Mouse (Mus musculus) c-Kit-negative CD71-positive TER-119-positive erythroid progenitor cells, embryonic 14.5 days (primary cell): ENCODE results near the gene Tmc4.

Experiments used
- DNase-seq: peaks from one replicate; pipeline ENCODE4 v3.0.0-alpha.2; 2013; ENCODE audit warnings: low read depth, low spot score

Tmc4 gene

DNA sequence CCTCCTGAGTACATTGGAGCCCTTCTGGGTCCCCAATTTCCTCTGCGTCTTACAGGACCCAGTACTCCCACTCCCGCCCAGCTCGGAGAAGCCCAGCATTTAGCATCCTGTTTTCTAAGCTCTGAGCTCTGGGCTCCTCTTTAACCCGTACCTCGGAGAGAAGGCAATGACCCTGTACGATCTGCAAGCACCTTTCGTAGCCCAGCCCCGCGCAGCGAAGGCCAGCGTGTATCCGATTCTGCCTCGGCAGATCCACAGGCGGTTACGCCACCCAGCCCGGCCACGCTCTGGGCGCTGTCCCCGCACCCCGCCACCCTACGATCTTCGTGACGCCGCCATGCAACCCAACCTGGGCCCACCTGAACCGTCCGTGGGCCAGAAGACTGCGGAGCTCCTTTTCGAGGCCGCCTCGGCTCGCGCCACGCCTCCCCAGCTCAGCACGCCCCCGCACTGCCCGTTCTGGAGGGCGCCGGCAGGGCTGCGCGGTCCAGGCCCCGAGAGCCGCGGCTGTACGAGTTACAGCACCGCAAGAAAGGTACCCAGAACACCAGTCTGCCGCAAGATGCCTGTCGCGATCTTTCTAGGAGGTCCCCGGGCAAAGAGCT lies 15.1 kb upstream of the Tmc4 start, which contains the start of gene Tsen34:
Tsen34 (plus strand) TSS at position 482 of the 605 bp plus-strand sequence.
- no peak for DNase-seq

DNA sequence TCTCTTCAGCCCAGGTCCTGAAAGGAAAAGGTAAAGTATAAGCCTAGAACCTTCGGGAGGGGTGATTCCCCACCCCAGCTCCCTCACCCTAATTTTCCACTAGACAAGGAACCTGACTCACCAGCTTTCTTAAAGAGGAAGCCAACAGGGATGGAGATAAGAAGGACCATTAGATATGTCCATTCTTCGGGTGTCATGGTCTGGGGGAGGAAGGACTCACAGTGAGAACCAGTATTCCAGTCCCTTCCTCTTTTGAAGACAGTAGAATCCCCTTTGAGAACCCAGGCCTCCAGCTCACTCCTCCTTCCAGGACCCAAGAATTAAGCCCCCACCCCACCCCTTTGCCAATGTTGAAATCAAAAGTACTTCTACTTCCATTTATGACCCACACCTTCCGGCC lies 14.6 kb upstream of the Tmc4 start:
- DNase-seq = no peak

DNA sequence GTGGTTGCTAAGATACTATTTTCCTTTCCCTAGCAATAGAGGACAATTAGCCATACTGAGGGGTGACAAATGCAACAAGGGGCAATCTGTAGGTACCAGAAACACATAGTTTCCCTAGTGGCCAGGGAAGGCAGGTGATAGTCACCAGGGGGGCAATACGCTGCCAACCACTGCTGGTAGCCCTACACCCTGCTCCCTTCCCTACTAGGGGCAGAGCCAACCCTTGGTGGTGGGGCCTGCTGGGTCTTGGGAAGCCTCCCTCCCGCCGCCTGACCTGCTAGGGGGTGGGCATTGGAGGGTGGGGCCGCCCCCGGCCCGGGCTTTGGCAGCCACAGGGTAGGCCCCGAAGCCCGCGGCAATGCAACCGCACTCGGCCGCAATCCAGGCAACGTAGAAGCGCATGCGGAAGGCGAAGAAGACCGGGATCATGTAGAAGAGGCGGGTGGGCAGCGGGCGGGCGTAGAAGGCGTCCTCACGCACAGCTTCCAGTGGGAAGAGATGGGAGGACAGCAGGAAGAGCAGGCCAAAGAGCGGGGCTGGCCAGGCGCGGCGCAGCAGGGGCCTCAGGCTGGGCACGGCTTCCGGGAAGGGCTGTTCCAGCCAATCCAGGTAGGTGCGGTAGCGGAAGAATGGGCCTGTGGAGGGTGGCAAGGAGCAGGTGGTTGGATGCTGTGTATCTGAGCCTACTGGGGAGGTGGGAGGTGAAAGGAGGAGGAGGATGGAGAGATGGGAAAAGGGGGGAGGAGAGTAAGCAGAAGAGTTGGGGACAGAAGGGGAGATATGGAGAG lies 8.2 kb upstream of the Tmc4 start:
- DNase-seq = no peak

DNA sequence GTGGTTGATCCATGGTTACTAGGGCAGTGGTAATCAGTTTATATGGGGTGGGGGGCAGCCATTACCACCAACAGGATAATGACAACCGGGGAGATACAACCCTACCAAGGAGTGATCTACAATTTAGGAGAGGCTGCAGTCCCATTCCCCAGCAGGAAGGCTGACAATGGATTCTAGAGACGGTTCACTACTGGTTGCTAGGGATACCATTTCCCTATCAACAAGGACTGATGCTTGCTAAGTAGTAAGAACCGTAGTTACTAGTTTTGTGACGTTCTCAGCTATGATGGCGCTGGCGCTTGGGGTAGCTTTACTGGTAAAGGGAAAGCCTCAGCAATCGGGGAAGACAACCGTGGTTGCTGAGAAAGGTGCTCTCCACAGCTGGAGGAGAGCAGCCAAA lies 7.3 kb upstream of the Tmc4 start:
- no peak for DNase-seq

DNA sequence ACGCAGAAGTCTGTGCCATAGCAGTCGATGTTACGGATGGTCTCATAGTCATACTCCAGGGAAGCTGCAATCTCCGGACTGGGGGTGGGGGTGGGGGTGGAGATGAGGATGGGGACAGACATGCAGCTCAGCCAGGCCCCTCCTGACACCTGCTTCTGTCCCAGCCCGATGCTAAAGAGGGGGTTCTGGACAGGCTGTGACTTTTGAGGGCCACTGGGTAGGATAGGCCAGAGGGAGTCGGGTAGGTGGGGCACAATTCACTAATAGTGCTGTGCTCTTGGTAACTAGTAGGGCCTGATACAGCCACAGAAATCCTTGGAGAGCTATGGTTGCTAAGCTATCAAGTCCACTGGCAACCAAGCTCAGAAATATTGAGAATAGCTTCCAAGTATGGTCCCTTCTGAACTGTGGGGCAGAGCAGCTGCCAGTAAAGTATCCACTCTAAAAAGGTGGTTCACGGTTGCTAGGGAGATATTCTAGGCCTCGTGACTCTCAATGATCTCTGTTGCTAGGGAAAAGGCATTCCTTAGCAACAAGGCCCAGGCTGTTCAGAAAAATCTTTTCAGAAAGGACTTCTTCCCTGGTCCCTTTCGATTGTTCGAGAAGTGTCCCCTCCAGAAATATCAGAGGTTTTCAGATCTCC lies 6.7 kb upstream of the Tmc4 start:
- no peak for DNase-seq

DNA sequence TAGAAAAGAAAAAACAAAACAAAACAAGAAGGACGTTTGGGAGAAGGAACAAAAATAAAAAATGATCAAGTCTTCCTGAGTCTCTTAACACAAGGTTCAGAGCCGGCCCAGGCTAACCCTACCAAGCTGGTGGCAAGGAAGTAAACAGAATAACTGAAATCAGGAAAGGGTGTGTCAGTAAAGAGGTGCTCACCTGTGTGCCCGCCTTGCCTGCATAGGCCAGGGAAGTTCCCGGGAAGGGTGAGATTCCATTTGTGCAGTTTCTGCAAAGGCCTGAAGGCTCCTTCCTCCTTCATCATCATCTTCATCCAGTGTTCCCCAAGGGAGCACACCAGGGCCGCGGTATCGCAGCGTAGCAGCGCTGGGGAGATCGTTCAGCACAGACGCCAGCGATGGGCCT lies 982 bp downstream of the Tmc4 start:
- no peak for DNase-seq

DNA sequence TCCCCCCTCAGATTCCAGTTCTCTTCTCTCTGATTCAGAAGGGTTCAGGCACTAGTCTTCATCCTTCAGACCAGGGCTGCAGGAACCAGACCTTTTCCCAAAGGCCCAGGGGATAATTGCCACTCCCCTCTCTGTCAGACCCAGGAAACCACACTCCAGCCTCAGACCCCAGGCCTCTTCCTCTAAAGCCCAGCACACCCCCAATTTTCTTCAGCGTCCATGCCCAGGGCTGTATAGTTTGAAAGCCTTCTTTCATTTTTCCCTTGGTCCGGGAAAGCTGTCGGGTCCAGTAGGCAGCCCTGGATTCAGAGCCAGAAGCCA lies 2.2 kb downstream of the Tmc4 start:
- no peak for DNase-seq

DNA sequence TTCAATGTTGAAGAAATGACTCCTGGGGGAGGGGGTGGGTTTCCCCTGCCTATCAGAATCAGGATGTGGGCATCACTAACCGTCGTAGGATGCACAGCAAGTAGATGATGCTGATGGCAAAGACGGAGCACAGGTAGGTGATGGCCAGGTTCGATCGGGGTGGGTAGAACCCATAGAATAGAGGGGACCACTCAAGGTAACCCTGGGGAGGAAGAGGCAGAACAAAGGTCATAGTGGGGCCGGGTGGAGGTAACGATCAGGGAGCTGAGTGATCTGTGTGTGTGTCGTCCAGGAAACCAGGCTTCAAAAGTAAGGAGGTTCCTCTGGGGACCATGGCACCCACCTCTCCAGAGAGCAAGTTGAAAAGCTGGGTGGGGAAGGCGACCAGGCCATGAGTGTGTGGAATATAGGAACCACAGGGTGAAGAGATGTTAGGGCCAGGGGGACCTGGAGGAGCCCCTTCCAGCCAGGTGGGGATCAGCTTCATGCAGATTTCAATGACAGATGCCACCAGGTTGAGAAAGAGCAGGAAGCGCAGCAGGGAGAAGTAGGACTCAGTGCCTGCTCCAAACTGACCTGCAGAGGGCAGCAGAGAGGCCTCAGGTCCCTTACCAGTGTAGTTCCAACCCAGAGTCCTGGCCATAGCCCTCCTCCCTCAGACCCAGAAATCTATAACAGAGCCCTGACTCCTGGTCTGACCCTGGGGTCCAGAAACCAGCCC lies 2.7 kb downstream of the Tmc4 start:
- DNase-seq = peak; percentile 64

DNA sequence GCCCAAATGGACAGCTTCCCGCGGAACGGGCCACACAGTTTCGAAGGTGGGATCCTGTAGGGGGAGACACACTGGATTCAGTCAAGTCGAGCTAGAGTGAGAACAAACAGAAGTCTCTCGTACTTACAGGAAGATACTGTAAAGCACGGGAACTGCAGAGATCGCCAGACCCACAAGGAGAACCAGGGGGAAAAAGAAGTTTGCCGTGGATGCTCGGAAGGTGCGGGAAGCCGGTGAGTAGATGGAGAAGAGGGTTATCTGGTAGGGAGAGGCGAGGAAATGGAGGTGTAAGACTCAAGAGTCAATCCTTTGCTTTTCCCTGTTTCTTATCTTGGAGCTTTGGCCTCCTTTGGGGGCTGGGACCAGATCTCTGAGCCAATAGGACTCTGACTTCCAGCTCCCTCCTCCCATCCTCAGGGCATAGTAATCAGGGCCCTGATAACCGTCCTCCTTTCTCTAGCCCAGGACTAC lies 10.4 kb downstream of the Tmc4 start:
- DNase-seq = peak; percentile 56

DNA sequence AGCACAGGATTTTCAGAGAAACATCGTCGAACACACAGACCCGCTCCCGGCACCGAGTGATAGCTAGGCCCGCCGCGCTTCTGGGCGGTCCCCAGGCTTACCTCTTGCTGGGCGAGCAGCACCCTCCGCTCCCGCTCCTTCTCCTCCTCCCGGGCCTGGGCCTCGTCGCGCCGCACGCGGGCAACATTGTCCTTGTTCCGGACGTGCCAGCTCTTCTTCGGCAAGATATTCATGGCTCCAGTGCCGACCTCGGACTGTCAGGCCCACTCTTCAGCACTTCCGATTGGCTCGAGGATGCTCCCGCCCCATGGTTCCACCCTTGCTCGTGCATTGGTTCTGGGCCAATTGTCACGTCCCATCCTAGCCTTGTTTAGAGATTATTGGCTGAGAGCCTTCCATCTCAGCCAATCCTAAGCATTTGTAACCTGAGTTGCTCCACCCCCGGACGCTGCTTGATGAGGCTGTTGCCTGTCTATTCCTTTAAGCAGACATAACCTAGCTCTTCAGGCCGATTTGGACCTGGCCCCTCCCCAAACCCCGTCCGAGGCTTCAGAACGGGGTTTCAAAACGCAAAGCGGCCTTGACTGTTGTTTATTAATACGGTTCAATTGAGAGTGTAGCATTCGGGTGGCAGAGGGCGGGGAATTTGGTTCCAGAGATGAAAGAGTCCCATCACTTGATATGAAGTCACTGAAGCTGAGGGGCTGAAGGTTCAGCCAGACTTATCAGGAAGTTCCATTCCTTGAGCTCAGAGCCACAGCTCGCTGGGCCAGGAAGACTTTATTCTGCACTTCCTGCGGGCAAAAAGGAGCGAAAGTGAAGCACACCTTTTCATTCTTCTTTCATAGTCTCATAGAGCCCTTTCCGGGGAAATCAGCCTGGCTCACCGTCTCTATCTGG lies 11.9 kb downstream of the Tmc4 start, which contains the start of gene Leng1:
Leng1 (minus strand) TSS at position 626 of the 900 bp plus-strand sequence.
- DNase-seq = peak; percentile 95

DNA sequence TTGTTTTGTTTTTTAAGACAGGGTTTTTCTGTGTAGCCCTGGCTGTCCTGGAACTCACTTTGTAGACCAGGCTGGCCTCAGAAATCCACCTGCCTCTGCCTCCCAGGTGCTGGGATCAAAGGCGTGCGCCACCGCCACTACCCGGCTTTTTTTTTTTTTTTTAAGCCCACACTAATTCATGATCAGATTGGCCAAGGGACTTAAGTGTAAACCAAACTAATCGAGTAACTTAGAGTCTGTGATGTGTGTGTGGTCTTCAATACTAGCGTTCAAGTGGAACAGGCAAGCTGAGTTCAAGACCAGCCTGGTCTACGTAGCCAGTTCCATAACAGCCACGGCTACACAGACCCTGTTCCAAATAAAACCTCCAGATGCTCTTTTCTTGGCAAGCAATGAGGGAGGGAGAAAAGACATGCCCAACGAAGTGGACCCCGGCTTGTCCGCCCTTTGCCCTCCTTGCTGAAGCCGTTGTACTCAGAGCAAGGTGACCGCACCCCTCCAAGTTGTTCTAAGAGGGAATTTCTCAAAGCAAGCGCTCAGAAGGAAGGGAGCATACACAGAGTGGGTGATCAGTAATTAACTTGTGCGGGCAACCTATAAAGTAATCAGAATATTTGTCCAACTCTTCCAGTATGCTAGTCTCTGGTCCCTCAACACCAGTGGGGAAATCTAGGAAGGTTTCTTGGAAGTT lies 12.7 kb downstream of the Tmc4 start:
- DNase-seq = no peak

DNA sequence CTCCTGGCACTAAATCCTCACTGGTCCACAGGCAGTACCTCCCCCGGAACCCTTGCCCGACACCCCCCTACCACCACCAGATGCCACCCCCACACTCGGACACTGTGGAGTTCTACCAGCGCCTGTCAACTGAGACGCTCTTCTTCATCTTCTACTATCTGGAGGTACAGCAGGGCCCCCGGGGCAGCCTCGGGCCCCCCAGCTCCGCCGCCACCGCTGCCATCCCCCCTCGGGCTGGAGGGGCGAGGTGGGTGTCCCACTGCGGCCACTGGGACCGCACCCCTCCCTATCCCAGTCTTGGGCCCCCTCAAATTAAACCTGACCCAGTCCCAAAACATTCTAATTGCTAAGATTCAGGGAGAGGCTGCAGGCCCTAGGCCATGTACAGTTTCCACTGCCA lies 18.8 kb downstream of the Tmc4 start:
- no peak for DNase-seq

DNA sequence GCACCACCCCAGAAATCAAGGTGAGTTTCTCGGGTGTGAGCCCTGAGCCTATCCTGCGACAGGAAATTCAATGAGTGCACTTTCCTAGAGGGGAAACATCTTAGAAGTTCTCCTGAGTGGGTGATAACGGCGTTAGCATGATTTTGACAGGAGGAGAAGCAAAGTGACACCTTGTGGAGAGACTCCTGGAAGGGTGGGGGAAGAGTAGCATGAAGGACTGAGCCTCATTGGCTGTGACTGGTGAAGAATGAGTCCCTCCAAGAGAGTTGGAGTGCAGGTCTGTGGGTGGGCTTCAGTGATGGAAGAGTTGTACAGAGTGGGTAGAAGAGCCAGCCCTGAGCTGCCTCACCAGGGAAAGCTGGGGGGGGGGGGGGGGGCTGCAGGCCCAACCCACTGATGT lies 20.4 kb downstream of the Tmc4 start:
- DNase-seq = no peak

DNA sequence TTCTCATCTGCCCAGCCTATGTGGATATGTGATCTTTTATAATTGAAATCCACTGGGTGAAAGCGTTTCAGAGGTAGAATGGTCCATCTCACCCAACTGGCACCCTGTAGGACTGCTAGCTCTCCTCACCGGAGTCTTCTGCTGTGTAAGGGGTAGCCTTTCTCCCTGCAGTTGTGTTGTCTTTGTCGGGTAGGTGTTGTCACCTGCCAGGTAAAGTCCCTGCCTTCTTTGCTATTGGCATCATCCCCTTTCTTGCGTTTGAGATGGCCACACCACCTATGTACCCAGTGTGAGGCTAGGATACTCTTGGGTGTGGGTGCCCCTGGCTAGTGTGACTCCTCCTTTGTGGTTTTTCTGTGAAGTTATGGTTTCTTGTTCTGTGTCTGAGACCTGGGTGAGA lies 30.7 kb downstream of the Tmc4 start:
- DNase-seq = no peak

DNA sequence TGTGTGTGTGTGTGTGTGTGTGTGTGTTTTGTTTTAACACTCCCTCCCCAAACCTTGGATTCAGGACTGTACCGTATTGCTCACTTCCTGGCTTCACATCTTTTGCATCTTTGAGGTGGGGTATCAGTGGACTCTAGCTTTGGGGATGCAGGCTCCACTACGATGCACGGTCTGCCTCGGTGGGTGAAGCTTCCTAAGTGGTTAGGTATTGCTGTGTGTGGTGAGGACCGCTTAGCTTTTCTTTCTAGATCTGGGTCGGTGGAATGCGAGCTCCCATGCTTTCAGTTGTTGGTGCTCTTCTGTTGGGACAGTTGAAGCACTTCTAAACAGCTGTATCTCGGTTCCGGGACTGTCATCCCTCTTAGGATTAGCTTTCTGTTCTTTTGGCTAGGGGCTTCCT lies 31.2 kb downstream of the Tmc4 start:
- no peak for DNase-seq

DNA sequence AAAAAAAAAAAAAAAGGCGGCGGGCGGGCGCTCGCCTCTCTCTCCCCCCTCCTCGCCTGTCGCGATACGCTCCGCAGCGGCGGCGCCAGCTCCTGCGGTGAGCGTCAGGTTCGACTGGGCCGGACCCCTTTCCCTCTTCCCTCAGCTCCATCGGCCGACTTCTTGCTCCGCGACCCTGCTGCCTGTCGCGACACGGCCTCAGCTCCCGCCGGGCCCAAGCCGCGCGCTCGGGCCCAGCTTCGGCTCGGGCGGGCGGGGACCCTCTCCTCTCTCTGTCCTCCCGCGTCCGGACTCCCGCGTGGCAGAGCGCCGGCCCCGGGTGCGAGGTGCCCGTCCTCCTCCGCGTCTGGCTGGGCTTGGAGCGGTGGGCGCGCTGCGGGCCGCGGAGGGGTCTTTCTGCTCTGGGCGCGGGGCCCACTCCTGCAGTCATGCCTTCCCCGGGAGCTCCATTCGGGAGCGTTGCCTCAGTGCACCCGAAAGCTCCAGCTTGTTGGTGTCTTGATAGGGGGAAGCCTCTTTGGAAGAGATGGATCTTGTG lies 31.8 kb downstream of the Tmc4 start:
- no peak for DNase-seq

DNA sequence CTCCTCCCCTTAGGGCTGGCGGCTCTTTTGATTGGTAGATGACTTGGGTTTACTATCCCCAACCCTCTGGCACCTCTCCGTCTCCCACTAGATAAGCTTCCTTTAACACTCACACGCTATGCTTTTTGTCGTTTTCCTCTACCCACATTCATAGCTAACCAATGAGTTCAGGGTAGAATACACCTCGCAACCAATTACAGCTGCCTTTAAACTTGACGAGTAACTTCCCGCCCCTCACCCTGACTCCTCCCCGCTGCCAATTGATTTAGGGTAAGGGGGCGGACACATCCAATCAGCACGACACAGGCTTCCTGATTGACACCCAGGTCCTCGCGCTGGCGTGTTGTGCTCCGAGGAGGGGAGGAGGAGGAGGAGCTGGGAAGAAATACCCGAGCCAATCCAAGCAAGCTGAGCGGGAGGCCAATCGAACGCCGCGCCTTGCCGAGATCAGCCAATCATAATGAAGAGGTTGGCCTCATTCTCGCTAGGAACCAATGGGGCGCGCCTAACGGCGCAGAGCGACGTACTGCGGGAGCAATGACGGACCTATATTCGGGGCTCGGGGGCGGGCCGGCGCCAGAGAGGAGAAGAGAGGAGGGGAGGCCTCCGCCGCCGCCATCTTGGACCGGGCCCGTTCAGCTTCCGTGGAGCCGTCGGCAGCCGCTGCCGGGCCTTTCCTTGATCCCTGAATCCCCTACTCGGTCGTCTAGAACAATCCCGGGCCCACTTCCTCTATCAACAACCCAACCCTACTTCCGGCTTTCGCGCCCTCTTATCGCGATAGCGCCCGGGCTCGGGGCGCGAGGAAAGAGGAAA lies 32.5 kb downstream of the Tmc4 start, which contains the start of gene Cnot3:
Cnot3 (plus strand) TSS at position 597 of the 816 bp plus-strand sequence.
- peak; percentile 98 for DNase-seq

DNA sequence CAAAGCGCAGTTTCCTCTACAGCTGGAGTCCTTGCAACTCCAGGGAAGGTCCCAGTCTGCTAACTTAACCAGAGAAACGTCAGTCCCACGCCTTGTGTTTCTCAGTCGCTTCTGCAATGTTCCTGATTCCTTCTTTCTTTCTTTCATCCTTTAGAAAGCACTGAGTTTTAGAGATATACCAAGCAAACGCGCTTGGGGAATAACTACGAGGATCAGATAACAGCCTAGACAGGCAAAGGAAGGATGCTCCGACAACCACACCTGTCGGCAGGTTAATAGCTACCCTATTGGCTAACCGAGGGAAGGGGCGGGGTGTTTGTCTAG lies 33.0 kb downstream of the Tmc4 start:
- DNase-seq = no peak

DNA sequence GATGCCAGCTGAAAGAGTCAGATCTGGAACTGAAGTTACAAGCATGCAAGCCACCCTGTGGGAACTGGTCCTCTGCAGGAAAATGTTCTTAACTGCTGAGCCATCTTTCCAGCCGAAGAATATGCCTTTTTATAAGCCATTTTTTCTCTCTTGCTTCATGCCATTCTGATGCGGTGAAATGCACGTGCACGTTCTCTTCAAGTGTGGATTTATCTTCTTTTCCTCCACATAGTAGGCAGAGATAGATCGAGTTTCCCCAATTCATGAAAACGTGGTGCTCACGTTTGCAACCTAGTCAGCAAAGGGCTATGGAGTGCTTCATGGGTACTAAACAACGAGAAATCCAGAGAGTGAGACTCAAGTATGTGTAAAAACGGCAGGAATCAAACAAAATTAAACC lies 33.5 kb downstream of the Tmc4 start:
- no peak for DNase-seq
